Mouse (Mus musculus) G1E (cell line): ENCODE measurements at regions not wholly inside any gene's neighbourhood (a gene's known extent, or its start where the extent isn't known, plus 50 kb on each side); places are given as distances from the start of the nearest gene placed in this dataset.

Experiments used
- CTCF ChIP-seq: IDR thresholded peaks from 2 replicates; pipeline ENCODE4 v1.5.1; 2012; ENCODE audit warnings: low read depth, low read length, inconsistent platforms, mixed read lengths
- GATA1 ChIP-seq: IDR thresholded peaks from 2 replicates; pipeline ENCODE4 v1.6.1; 2012; ENCODE audit warnings: borderline replicate concordance, low read length, inconsistent platforms, mixed read lengths
- POLR2AphosphoS5 ChIP-seq: IDR thresholded peaks from 2 replicates; pipeline ENCODE4 v1.6.1; 2012; ENCODE audit warnings: low read depth, low read length, inconsistent platforms; ENCODE audit not compliant: insufficient replicate concordance
- TAL1 ChIP-seq: conservative IDR thresholded peaks from 2 replicates; pipeline ENCODE4 v1.6.1; 2012; ENCODE audit warnings: low read depth, low read length, inconsistent platforms, mixed read lengths

DNA sequence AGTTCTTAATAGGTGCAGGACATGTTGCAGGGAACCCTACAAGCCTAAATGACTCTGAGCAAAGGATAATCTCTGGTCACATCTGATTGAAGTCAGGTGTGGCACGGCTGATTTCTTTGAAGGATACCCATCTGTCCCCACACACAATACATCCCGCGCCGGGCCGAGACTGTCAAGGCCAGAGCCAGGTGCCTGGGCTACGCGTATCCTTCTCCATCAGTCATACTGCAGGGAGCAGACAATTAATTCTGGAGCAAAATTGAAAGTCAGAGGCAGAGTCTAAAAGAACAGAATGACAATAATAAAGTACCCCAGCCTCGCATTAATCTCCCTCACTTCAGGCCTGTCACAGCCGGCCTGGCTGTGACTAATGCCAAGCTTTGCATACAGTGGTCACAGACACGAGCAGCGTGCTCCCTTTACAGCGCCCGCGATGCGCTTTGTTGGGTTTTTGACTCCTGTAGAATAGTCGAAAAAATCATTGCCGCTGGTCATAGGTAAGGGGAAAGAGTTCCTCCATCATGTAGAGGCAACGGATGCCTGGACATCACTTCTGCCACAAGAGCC lies 393.4 kb upstream of the Zfp507 start:
- no peak for TF ChIP-seq GATA1
- no peak for TF ChIP-seq CTCF
- TF ChIP-seq POLR2AphosphoS5: no peak
- no peak for TF ChIP-seq TAL1
